Mouse (Mus musculus): ENCODE results near the gene Arid4b. TPM values are rescaled to one million over a fixed set of nuclear protein-coding genes. Genes with fewer than 3 reads are reported as not detected.

Arid4b gene
- 159 TPM for polyA plus RNA-seq (2017; shearing (Covaris generic))

DNA sequence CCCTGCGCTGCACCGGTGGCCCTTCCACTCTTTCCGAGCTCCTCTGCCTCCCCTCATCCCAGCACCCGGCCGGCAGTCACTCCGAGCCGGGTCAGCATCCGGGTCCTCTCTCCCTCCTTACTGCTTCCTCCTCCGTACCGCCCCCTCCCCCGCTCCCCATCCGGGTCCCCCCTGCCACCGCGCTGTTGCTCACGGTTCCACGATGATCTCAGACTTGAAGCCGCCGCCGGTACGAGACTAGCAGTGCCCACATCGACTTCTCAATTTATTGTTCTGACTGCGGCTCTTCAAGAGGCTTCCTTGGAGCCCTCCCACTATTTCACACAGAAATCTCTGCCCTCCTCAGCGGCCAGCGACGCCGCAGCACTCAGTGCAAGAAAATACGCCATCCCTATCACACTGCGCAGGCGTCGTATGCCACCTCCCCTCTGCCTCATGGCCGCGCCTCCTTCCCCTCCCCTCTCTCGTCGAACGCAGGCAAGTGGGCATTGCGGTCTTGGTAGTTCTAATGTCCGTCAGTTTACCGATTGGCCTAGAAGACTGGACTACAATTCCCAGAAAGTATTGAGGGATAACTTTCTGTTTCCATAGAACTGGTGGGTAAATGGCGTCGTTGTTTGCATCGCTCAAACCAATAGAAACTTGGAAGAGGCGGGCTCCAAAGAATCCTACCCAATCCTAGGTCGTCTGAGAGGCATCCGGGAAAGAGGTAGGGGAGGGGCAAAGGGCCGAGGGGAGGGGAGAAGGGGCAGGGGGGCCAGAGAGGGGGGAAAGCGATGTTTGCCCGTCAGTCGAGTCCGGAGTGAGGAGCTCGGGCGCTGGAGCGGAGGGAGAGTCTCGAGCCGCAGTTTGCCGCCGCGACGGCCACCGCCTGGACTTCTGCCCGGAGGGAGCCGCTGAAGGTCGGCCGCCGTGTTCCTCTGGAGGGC, at the start of gene Arid4b, which contains the start of gene Ggps1:
Gene Arid4b, plus strand, starts transcription at position 220 of the 929 bp plus-strand sequence.
Gene Ggps1, minus strand, starts transcription at position 476 of the 929 bp plus-strand sequence.

DNA sequence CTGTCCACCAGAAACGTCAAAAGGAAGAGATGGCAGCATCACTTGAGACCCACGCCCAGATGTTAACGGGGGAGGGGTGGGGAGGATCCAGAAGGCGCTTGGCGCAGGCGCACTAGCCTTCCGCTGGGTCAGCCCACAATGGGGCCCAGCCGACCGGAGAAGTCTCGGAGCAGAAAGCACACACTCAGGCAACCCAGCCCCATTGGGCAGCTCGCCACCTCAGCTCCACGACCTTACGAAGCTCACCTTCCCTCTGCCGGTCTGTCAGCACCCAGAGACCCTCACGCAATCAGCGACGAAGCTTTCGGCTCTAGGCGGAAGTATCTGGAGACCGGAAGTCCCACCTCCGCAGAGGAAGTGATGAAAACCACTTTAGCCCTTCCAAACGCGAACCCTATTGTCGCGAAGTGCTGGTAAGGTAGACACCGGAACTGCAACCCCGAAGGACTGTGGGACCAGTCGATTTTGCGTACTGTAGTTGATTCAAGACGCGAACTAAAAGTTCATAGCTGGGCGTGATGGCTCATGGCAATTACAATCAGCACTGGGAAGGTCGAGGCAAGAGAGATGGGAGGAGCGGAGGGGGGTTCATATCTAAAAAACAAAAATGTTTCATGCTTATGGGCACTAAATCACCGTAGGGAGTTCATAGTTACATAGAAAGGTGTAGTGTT, 23.6 kb upstream of the Arid4b start, which contains the start of gene Tbce:
Gene Tbce, minus strand, starts transcription at position 347 of the 674 bp plus-strand sequence.

Other genes with a start within 250 kb of the Arid4b start
- 26.9 TPM for gene B3galnt2, start 108.8 kb upstream of the Arid4b start, polyA plus RNA-seq (2017; shearing (Covaris generic))
- 111 TPM for gene Tbce, start 23.6 kb upstream of the Arid4b start, polyA plus RNA-seq (2017; shearing (Covaris generic))
- gene Ggps1, start 256 bp downstream of the Arid4b start, polyA plus RNA-seq (2017; shearing (Covaris generic)) = 97.9 TPM

All from CD4-positive, CD25-positive, alpha-beta regulatory T cell, adult 9 weeks (primary cell).